Mouse (Mus musculus) naive thymus-derived CD4-positive, alpha-beta T cell, adult 2 months (primary cell): Measurements from ENCODE around the gene H2-M10.6.

ENCODE experiments used
- DNase-seq: peaks from one replicate; pipeline ENCODE4 v3.0.0-alpha.2; 2011; ENCODE audit warnings: low read depth

H2-M10.6 gene

DNA sequence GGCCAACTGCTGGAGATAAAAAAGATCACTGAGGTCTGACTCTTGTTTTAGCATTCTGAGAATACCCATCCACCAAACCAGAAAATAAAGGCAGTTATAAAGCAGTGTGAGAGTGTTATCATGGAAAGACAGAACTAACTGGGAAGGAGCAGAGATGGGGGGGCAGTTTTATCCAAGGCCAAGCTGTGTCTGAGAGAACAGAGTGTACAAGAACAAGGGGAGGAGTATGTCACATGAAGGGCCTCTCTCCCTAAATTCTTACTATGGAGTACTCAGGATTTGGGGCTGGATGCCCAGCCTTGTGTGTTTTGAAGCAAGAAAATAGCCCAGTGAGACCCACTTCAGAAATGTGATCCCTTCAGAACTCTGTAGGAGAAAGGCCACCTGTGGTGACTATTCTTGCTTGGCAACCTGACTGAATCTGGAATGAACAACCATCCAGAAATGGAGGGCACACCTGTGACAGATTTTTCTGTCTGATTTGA is 29.0 kb downstream of the H2-M10.6 start:
- no peak for DNase-seq

- DNase-seq: no peak
Observed at GRCm38 (mm10) chr17:36843696-36844095, 31.7 kb downstream of the H2-M10.6 start.

DNA sequence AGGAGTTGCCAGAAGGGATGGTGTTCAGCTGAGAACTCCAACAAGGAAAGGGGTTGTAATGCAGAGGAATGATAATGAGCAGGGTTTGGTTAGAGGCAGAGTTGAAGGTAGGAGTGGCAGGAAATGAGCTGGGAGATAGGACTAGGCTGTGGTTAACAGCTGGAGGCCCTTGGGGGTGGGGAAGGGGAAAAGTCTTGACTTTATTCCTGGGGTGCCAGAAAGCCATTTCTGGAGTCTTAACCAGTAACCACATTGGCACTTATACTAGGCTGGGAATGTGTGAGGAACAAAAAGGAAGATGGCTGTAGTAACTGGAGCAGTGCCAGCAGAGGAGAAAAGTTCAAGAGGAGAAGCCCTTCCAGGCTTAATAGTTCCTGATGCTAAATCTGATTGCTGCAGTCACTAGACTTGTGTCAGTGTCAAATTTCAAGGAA is 32.3 kb downstream of the H2-M10.6 start:
- DNase-seq: peak; percentile 18

DNA sequence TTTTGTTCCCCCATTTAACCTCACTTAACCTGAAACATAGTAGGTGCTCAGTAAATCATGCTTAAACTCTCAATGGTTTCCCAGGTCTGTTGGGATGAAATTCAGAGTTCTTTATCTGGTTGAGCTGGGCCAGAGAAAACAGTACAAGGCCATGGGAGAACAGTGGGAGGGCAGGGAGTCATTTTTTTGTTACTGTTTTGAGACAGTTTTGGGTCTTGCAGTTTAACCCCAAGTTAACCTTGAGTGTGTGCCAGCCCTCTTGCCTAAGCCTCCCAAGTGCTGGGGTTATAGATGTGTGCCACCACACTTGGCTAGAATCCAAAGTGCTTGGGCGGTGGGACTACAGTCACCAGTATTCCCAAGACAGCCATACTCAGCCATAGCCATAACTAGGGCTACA is 32.8 kb downstream of the H2-M10.6 start:
- no peak for DNase-seq

DNA sequence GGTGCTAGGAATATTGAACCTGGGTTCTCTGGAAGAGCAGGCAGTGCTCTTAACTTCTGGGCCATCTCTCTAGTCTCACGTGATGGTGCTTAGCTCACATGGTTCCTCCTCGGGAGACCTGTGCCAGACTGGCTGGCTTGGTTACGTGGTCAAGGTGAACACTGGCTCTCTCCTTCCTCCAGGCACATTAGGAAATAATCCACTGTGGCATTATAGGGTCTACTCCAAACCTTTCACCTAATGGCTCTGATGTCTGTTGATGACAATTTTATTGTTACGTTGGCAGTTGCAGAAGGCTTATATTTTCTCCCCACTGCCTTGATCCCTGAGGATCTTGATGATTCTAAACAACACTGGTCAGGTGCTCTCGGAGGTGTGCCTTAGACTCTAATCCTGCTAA is 36.9 kb downstream of the H2-M10.6 start:
- DNase-seq: no peak

- no peak for DNase-seq
Observed at GRCm38 (mm10) chr17:36849992-36850391, 38.0 kb downstream of the H2-M10.6 start.

GRCm38 (mm10) chr17:36851200-36851599 is 39.2 kb downstream of the H2-M10.6 start:
- no peak for DNase-seq

GRCm38 (mm10) chr17:36851627-36852026 is 39.7 kb downstream of the H2-M10.6 start:
- DNase-seq: no peak

GRCm38 (mm10) chr17:36855484-36855883 is 43.5 kb downstream of the H2-M10.6 start:
- no peak for DNase-seq

GRCm38 (mm10) chr17:36856236-36856635 is 44.3 kb downstream of the H2-M10.6 start:
- DNase-seq: no peak

GRCm38 (mm10) chr17:36858181-36858580 is 46.2 kb downstream of the H2-M10.6 start:
- DNase-seq: no peak

DNA sequence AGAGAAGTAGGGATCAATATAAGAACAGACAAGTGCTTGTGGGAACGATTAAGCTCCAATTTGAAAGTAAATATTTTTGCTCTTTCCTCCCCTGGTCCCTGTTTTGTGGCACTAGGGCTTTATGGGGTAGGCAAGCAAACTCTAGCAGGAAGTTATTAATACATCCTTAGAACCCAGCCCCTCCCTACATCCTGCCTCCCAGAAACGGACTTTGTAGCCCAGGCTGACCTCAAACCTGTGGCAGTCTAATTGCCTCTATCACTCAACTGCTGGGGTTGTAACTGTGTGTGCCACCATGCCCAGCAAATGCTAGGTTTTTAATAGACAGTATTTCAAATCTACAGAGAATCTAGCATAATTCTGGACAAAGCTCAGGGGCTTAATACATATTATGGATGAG is 49.7 kb downstream of the H2-M10.6 start:
- DNase-seq: no peak
